Mouse (Mus musculus) induced T-regulatory cell, adult 2 months (primary cell): ENCODE data around the gene Arf3.

ENCODE experiments used
- DNase-seq: peaks from one replicate; pipeline ENCODE4 v3.0.0-alpha.2; 2012; ENCODE audit warnings: low read depth

Gene Arf3

DNA sequence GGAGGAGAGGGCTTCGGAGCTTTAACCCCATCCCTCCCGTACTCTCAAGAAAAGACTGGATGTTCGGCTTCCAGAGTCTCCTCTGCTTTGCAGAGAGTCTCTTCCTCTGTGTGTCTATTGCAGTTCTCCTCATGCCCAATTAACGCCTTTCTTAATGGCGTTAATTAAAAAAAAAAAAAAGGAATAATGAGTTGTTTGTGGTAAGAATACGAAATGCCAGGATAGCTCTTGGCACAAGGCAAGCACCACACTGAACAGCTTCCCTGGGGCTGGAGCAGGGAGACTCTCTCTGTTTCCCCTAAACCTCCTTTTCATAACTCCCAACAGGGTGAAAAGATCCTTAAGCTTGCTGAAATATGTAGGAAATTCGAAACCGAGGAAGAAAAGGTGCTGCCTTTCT is 40.8 kb downstream of the Arf3 start:
- DNase-seq, result no peak

DNA sequence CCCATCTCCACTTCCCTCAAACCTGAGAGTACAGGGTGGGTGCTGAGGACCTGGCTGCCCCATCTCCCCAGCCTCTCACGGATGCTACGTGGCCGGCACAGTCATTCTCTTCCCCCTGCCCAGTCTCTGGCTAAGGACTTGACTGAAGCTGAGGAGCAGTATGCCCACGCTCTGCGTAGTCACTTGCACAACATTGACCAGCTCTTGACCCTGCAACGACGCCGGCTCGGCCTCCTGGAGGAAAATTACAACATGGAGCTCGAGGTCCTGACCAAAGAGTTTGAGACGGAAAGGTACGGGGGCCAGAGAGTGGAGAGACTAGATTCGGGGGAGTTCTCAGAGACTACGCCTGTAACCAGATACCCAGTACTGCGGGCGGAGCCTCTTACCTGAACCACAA is 45.7 kb downstream of the Arf3 start:
- no peak for DNase-seq

DNA sequence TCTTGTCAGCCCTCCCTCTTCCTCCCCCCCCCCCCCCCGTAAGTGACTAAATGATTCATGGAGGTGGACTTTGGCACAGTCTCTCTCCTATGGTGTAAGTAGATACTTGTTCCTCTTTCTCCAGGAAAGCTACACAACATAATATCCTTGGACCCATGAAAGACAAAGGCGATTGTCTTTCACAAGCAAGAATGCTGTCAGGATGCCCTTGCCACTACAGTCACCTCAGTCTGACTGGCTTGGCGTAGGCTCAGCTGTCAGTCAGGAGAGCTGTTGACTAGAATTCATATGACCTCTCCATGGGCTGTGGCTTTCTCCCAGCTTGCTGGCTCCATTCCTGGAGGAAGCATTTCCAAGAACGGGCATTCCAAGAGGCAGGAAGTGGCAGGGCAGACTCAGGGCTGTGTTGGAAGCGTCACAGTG is 48.8 kb downstream of the Arf3 start:
- no peak for DNase-seq

GRCm38 (mm10) chr15:98710442-98710841 is 52.6 kb downstream of the Arf3 start:
- DNase-seq, result peak; percentile 87

DNA sequence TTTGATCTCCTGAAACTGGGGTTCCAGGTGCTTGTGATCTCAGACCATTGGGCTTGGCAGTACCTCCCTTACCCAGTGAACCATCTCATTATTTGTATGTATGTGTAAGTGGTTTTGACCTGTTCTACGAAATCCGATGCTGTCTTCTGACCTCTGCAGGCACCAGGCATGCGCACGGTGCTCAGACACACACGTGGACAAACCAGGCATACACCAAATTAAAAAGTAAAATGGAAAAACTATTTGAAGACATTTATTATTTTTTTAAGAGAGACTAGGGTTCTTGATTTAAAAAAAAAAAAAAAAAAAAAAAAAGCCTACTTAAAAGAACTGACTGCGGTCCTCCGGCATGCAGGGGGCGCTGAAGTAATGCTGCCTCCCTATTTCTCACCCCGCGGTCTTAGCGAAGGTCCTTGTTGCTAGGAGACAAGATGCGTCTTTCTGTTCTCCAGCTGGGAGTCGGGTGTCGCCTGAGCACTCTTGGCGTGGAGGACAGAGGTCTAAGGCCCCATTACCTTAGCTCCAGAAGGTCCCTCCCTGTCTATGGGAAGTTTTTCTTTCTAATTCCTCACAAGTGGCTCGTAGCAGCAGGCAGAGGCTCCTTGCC is 55.1 kb downstream of the Arf3 start, which contains the start of gene Ccdc65:
TSS of gene Ccdc65 (plus strand) at position 442 of the 607 bp plus-strand sequence.
- DNase-seq, result peak; percentile 87

GRCm38 (mm10) chr15:98704312-98704711 is 58.7 kb downstream of the Arf3 start:
- no peak for DNase-seq

DNA sequence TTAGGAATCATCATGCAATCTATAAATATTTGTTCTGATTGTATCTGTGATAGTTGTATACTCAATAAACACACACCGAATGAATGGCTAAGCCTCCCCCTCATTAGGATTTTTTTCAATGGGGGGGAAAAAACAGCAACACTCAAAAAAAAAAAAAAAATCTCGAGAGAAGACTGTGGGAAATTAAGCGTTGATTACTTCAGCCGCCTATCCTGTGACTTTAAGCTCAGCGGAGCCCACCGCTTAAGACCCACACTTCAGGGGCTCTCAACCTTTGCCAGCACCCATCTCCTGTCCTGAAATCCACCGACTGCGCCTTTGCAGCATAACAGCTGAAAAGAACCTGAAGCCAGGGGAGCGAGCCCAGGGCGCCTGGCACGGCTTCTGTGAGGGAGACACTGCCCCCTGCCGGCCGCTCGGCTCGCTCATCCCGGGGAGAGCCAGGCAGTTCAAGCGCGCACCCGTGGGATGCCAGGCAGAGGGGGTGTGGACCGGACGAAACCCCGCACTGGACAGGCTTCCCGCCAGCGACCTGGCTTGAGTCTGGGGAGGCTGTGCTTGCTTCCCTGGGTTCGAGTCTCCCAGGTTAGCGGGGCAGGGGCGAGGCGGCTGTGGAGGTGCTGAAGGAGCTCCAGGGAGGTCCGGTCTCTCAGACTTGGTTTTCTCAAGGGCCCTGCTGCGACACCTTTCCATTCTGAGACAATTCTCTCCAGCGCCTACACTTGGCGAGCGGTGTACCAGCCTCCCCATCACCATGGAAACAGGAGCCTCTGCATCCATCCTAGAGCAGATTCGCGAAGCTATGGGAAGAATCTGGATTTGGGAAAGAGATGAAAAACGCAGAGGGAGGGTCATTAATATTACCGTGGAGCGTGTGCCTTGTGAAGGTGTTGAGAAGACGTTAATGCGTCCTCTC is 63.6 kb downstream of the Arf3 start:
- peak; percentile 87 for DNase-seq

GRCm38 (mm10) chr15:98696216-98696615 is 66.8 kb downstream of the Arf3 start:
- no peak for DNase-seq

GRCm38 (mm10) chr15:98695726-98696125 is 67.3 kb downstream of the Arf3 start:
- no peak for DNase-seq

DNA sequence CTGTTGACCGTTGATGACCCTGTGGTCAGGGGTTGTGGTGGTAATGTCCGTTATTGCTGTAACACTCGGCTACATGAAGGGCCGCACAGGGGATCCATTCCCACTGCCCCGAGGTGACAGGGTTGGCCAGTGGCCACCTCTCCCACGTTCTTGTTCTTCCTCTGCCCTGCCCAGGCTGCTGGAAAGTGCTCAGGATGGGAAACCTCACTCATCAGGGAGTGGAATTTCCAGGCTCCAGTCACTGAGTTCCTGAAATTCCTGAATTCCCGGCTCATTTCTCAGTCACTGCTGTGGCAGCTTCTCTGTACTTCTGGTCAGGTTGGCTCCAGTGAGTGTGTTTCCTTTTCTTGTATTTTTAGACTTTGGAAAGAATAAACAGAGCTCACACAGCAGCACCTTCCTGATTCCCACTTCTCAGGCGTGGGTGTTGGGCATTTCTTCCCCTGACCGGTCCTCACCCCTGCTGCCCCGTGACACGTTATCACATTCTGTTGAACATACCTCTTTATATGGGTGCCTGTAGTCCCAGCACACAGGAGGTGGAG is 70.8 kb downstream of the Arf3 start:
- DNase-seq, result no peak

GRCm38 (mm10) chr15:98691486-98692147 is 71.4 kb downstream of the Arf3 start:
- DNase-seq, result no peak

DNA sequence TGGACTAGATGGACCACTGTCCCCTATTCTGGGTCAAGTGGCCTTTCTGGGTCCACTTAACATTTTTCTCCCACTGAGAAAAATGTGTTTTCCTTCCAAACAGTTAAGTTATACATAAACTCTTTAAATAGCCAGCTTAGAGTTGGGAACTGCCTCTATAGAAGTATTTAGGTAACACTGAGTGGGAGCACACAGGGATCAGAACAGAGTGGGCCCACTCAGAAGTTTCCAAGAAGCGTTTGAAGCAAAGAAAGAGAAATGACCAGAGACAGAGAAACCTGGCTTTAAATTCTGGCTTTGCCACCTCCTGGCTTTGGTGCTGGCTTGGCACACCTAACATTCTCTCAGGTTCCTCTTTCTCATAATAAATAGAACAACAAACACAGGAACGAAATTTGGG is 73.3 kb downstream of the Arf3 start:
- no peak for DNase-seq
